Mouse (Mus musculus): ENCODE data around the gene Mgat3. TPM values are rescaled to one million over a fixed set of nuclear protein-coding genes. Genes with fewer than 3 reads are reported as not detected.

Gene Mgat3
- polyA plus RNA-seq, 1 experiment from 2014 or later, result 16.3 TPM

DNA sequence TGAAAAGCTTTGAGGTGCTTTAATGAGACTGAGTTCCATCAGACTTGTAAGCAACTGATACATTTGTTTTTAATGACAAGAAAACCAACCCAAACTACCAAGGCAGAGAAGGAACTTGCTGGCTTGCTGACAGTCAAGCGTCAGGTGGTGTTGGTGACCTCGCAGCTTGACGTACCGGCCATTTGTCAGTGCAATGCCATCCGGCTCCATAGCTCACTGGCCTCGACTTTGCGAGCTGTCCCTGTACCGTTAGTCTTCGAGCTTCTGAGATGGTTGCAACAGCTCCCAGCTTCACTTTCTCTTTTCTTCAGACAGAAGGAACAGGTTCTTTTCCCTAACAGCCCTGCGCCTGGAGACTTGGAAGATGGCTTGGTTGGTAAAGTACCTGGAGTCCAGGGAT, 44.0 kb downstream of the Mgat3 start:
- Histone ChIP-seq H3K4me3 (no peak overlapping the region), H3K27ac (no peak overlapping the region), H3K36me3 (replicated peaks) (no peaks in the 10 kb centered on the region), H3K9me3 (no peaks in the 10 kb centered on the region), H3K4me1 (0 out of 2 replicates have a peak, but pooled peaks cover 3% of the 10 kb centered on the region), H3K9ac (no peak overlapping the region), H3K27me3 (replicated peaks) (no peaks in the 10 kb centered on the region), H3K4me2 (no peak overlapping the region)
- WGBS, result 92% methylated on average over 10 of the region's 10 CpGs
- no peak for ATAC-seq (replicated peaks)

DNA sequence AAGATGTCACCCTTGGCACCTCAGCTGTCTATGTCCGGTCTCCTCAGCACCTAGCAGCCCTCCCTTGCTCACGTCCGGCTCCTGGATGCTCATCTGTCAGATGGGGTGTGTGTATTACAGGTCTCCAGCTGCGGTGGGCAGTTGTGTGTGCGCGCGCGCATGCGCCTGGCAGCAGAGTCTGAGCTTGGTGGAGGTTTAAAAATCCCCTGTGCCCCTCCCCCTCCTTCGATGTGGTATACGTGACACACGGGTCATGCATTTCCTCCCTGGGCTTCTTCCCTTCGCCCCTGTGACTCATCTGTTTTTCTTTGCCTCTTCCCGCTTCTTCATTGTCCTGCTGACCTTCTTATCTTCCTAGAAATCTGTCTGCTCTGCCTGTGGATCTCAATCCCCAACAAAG, 45.7 kb downstream of the Mgat3 start:
- no peaks in the 10 kb centered on the region for H3K9me3 ChIP-seq
- no peak overlapping the region for H3K4me3 ChIP-seq
- ATAC-seq (replicated peaks), result no peak
- WGBS, result 58% methylated on average over 14 of the region's 14 CpGs
- H3K9ac ChIP-seq, result no peak overlapping the region
- 0 out of 2 replicates have a peak, but pooled peaks cover 3% of the 10 kb centered on the region for H3K4me1 ChIP-seq
- H3K36me3 ChIP-seq (replicated peaks), result no peaks in the 10 kb centered on the region
- no peaks in the 10 kb centered on the region for H3K27me3 ChIP-seq (replicated peaks)
- peak overlapping the region; percentile 31 for H3K4me2 ChIP-seq
- H3K27ac ChIP-seq, result no peak overlapping the region

DNA sequence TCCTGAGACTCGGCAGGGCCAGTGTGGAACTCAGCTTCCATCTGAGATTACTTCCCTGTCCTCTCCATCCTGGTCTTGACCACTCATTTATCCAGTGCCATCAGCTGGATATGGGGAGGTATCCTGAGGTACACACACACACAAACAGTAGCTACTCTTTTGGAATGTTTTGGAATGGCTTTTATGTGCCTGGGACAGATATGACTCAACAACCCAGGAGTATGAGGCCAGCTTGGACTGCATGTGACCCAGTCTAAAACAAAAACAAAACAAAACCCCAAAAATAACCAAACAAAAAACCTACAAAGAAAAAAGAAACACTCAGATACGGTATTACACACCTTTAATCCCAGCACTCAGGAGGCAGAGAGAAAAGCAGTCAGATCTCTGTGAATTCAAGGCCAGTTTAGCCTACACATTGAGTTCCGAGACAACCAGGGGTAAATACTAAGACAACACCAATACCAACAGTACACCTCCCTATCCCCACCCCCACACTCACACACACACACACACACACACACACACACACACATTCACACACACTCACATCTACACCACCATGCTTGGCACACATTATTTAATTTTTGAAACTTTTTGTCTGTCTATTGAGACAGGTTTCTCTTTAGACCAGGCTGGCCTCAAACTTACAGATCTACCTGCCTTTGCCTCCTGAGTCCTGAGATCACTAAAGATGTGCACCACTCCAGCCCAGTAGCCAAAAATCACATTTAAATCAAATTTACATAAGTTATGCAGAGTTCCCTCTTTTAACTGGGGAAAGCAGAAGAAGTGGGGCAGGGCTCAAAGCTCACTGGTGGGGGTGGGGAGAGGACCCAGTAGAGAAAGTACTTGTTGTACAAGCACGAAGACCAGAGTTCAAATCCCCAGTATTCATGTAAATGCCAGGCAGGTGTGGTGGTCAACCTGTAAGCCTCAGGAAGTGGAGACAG, 46.5 kb downstream of the Mgat3 start:
- no peak overlapping the region for H3K27ac ChIP-seq
- H3K27me3 ChIP-seq (replicated peaks), result no peaks in the 10 kb centered on the region
- H3K9me3 ChIP-seq, result no peaks in the 10 kb centered on the region
- H3K9ac ChIP-seq, result no peak overlapping the region
- 71% methylated on average over 4 of the region's 4 CpGs for WGBS
- no peak for ATAC-seq (replicated peaks)
- 0 out of 2 replicates have a peak, but pooled peaks cover 3% of the 10 kb centered on the region for H3K4me1 ChIP-seq
- no peak overlapping the region for H3K4me2 ChIP-seq
- no peaks in the 10 kb centered on the region for H3K36me3 ChIP-seq (replicated peaks)
- H3K4me3 ChIP-seq, result no peak overlapping the region

DNA sequence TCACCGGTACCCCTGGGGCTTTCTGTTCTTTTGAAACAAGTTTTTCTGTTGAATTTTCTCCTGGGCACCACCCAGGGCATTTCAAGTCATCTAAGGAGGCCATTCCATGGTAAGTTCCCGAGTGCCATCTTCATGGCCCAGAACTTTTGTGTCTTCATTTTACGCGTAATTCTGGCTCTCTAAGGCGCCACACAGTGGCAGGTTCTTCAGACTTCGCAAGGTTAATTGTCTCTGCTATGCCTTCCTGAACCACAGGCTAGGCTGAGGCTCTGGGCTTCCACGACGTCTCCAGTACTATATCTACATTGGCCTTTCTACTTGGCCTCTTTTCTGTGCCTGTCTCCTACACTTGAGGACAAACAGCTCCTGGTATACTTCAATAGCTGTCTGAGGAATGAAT, 47.5 kb downstream of the Mgat3 start:
- 0 out of 2 replicates have a peak, but pooled peaks cover 3% of the 10 kb centered on the region for H3K4me1 ChIP-seq
- no peaks in the 10 kb centered on the region for H3K9me3 ChIP-seq
- H3K4me3 ChIP-seq, result no peak overlapping the region
- 59% methylated on average over 8 of the region's 8 CpGs for WGBS
- H3K4me2 ChIP-seq, result no peak overlapping the region
- H3K36me3 ChIP-seq (replicated peaks), result no peaks in the 10 kb centered on the region
- ATAC-seq (replicated peaks), result no peak
- H3K27ac ChIP-seq, result no peak overlapping the region
- H3K27me3 ChIP-seq (replicated peaks), result no peaks in the 10 kb centered on the region
- no peak overlapping the region for H3K9ac ChIP-seq

DNA sequence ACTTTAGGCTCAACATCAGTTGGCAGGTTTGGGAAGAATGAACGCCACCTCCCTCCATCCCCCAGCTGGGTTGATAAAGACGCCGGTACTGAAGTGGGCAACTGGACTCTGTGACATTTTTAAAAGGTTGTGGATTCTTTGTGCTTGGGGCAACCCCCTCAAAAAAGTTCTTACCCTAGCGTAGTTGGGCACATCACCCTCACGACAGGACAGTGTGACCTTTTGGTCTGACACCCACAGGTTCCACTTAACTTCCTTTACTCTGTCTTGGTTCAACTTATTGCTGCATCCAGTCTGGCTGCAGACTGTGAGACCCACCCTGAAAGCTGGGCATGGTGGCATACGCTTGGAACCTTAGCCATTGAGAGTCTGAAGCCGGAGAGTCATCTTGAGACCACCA, 50.2 kb downstream of the Mgat3 start:
- H3K27ac ChIP-seq, result no peak overlapping the region
- 0 out of 2 replicates have a peak, but pooled peaks cover 3% of the 10 kb centered on the region for H3K4me1 ChIP-seq
- 93% methylated on average over 7 of the region's 7 CpGs for WGBS
- H3K9ac ChIP-seq, result no peak overlapping the region
- H3K4me2 ChIP-seq, result no peak overlapping the region
- ATAC-seq (replicated peaks), result no peak
- no peaks in the 10 kb centered on the region for H3K9me3 ChIP-seq
- no peaks in the 10 kb centered on the region for H3K27me3 ChIP-seq (replicated peaks)
- no peak overlapping the region for H3K4me3 ChIP-seq
- H3K36me3 ChIP-seq (replicated peaks), result no peaks in the 10 kb centered on the region

DNA sequence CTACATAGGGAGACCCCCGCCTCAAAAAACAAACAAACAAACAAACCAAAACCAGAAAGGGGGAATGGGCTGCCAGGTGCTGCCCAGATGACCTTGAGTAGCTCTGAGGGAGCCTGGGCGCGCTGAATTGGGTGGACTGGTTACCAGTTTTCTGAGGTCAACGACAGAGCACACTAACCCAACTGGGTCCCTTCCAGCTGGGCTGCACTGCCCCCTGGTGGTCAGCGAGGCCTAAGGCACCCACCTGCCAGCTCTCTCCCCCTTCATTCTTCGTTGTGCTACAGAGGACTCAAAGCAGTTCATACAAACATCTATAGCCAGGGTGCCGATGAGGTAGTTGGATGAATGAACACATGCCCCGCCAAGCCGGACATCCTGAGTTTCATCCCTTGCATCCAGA, 51.7 kb downstream of the Mgat3 start:
- Histone ChIP-seq H3K4me3 (no peak overlapping the region), H3K27ac (no peak overlapping the region), H3K36me3 (replicated peaks) (no peaks in the 10 kb centered on the region), H3K4me1 (no peaks in the 10 kb centered on the region), H3K9ac (no peak overlapping the region), H3K4me2 (no peak overlapping the region), H3K27me3 (replicated peaks) (no peaks in the 10 kb centered on the region), H3K9me3 (no peaks in the 10 kb centered on the region)
- no peak for ATAC-seq (replicated peaks)
- 32% methylated on average over 9 of the region's 9 CpGs for WGBS

DNA sequence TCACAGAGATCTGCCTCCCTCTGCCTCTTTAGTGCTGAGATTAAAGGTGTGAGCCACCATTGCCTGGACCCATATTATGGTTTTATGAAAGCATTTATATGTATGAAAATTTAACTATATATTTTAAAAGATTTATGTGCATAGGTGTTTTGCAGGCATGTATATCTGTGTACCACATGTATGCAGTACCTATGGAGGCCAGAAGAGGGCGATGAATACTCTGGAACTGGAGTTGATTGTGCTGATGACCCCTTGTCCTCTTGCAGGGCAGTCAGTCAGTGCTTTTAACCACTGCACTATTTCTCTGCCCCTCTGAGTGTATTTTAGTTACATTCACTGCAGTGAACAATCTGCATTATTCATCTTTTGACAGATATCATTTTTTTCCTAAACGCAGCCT, 52.3 kb downstream of the Mgat3 start:
- Histone ChIP-seq H3K9ac (no peak overlapping the region), H3K36me3 (replicated peaks) (no peaks in the 10 kb centered on the region), H3K4me1 (no peaks in the 10 kb centered on the region), H3K4me3 (no peak overlapping the region), H3K27me3 (replicated peaks) (no peaks in the 10 kb centered on the region), H3K4me2 (no peak overlapping the region), H3K27ac (no peak overlapping the region), H3K9me3 (no peaks in the 10 kb centered on the region)
- WGBS, result 49% methylated on average over 2 of the region's 2 CpGs
- ATAC-seq (replicated peaks), result no peak

DNA sequence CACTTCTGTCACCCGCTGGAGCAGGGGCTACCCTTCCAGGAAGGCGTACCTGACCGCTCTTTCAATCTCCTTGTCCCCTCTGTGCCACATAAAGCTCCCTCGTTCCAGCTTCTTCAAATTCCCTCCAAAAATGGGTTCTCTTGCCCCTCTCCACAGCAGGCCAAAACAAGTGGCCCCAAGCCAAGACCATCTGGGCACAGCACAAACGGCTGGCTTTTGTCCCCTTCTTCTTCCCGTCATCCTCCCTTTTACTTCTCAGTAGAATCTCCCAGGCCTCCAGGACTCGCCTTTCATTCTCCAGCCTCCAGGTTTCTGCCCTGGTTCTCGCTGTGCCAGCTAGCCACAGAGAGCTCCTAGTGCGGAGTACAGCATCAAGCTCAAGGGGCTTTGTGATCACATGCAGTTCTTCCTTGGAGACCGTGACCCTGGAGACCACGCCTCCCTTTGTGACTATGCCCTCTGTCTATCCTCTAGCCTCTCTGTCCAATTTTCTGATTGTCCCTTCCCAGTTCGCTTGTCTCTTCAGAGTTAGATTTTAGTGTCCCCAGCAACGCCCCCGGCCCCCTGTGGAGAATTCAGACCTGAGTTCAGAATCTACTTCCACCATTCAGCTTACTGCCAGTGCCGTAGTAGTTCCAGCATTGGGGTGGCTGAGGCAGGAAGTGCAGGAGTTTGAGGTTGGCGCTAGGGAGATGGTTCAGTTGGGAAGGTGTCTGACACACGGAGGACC, 54.7 kb downstream of the Mgat3 start:
- WGBS, result 66% methylated on average over 17 of the region's 17 CpGs
- ATAC-seq (replicated peaks), result no peak
- Histone ChIP-seq H3K9me3 (no peaks in the 10 kb centered on the region), H3K4me3 (no peak overlapping the region), H3K36me3 (replicated peaks) (no peaks in the 10 kb centered on the region), H3K4me1 (peaks cover 2% of the 10 kb centered on the region; the same call in 1 of the 2 replicates), H3K4me2 (no peak overlapping the region), H3K27ac (no peak overlapping the region), H3K9ac (no peak overlapping the region), H3K27me3 (replicated peaks) (no peaks in the 10 kb centered on the region)

DNA sequence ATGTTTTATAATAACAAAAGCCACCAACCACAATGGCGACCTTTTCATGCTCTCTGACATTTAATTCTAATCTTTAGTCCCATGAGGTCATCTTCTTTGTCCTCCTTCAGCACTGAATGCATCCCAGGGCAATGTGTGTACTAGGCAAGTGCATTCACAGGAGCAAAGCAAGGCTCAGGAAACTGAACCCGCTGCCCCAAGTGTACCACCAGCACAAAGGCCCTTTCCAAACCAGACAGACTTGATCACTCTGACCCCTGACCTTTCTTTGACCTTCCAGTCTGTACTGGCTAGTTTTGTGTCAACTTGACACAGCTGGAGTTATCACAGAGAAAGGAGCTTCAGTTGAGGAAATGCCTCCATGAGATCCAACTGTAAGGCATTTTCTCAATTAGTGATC, 58.8 kb downstream of the Mgat3 start:
- Histone ChIP-seq H3K4me1 (peaks cover 18% of the 10 kb centered on the region), H3K4me2 (no peak overlapping the region), H3K36me3 (replicated peaks) (peaks cover 10% of the 10 kb centered on the region), H3K27ac (no peak overlapping the region), H3K27me3 (replicated peaks) (no peaks in the 10 kb centered on the region), H3K4me3 (no peak overlapping the region), H3K9ac (no peak overlapping the region), H3K9me3 (no peaks in the 10 kb centered on the region)
- 31% methylated on average over 2 of the region's 2 CpGs for WGBS
- no peak for ATAC-seq (replicated peaks)

DNA sequence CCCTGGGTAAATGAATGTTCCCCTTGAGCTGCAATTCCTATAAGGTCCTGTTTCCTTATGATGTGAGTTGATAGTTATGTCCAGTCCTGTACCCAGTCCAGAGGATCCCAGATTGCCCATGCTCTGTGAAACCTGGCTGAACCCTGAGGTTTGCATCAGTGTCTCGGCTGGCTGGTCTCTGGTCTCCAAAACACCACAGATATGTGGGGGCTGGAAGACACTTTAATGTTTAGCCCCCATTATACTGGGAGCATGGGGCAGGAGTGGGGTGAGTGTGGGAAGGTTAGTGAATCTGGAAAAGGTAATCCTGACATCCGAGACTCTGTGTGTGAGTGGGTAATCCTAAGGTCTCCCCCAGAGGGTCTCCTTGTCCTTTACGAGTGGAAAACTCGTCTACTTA, 59.5 kb downstream of the Mgat3 start:
- peak overlapping the region; percentile 33; the same call in 1 of the 2 replicates for H3K9ac ChIP-seq
- H3K27me3 ChIP-seq (replicated peaks), result no peaks in the 10 kb centered on the region
- ATAC-seq (replicated peaks), result peak; percentile 46
- peak overlapping the region; percentile 93; the same call in 1 of the 2 replicates for H3K4me3 ChIP-seq
- 56% methylated on average over 4 of the region's 4 CpGs for WGBS
- H3K9me3 ChIP-seq, result no peaks in the 10 kb centered on the region
- peak overlapping the region; percentile 68 for H3K4me2 ChIP-seq
- H3K27ac ChIP-seq, result peak overlapping the region; percentile 90
- peaks cover 18% of the 10 kb centered on the region for H3K4me1 ChIP-seq
- peaks cover 12% of the 10 kb centered on the region for H3K36me3 ChIP-seq (replicated peaks)

DNA sequence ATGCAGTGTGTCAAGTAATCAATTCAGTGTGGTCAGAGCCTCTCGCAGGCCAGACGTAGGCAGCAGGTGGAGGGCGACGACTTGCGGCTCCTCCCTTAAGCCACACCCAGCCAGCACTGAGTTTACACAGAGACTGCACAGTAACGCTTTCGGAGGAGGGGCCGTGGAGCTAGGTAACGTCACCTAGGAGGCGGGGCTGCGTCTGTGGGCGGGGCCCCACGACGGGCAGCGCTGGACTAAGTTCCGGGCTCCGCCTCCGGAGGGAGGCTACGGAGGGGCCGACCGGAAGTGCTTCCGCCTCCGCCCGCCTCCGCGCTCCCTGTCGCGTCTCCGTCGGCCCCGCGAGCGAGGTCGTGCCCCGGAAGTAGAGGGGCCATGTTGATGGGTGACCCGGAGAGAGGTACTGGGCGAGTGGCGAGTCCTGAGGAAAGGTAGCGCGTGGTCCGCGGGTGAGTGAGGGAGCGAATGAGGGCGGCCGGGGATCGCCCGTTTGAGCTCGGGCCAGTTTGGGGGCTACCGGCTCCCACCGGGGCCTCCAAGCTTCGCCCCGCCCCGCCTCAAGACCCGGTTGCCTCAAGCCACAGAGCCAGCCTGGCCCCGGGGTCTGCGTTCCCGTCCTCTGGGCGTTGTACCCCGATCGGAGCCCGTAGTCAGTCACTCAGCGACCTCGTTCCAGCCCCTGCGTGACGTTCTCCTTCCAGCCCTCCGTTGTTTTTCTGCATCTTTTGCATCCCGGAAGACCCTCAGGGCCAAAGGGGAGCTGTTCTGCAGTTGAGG, 60.4 kb downstream of the Mgat3 start, which contains the start of gene Mief1:
Gene Mief1 (plus strand): TSS at position 286 of the 777 bp plus-strand sequence.
- peak; percentile 95 for ATAC-seq (replicated peaks)
- H3K4me2 ChIP-seq, result peak within 1 kb of the TSS; percentile 68
- no peaks in the 10 kb centered on the region for H3K27me3 ChIP-seq (replicated peaks)
- under 1% methylated on average over 67 of the region's 67 CpGs for WGBS
- peaks cover 19% of the 10 kb centered on the region for H3K36me3 ChIP-seq (replicated peaks)
- H3K27ac ChIP-seq, result peak within 1 kb of the TSS; percentile 90
- H3K9ac ChIP-seq, result peak within 1 kb of the TSS; percentile 86
- peaks cover 18% of the 10 kb centered on the region for H3K4me1 ChIP-seq
- H3K4me3 ChIP-seq, result peak within 1 kb of the TSS; percentile 93
- H3K9me3 ChIP-seq, result no peaks in the 10 kb centered on the region

DNA sequence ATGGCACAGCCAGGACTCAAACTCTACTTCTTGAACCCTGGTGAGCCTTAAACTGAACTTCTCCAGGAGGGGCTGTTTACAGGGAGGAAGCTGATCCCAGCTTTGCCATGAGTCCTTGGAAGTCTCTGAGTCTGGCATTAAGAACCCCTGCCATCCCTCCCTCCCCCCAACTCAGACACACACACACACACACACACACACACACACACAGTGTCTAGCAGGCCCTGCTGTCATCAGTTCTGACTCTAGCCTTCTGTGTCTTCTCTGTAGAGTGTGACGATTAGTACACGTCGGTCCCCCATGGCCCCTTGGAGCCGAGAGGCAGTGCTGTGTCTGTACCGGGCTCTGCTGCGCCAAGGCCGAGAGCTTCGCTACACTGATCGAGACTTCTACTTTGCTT, 62.0 kb downstream of the Mgat3 start, which contains the start of gene AC140267.1:
Gene AC140267.1 (plus strand): TSS at position 301 of the 400 bp plus-strand sequence.
- Histone ChIP-seq H3K27me3 (replicated peaks) (no peaks in the 10 kb centered on the region), H3K4me2 (peak within 1 kb of the TSS; percentile 68), H3K9me3 (no peaks in the 10 kb centered on the region), H3K4me3 (peak within 1 kb of the TSS; percentile 93), H3K36me3 (replicated peaks) (peaks cover 28% of the 10 kb centered on the region), H3K27ac (0 out of 2 replicates have a peak within 1 kb of the TSS, but pooled peaks have one; percentile 12), H3K9ac (peak within 1 kb of the TSS; percentile 86; the same call in 1 of the 2 replicates), H3K4me1 (peaks cover 18% of the 10 kb centered on the region)
- no peak for ATAC-seq (replicated peaks)
- 93% methylated on average over 9 of the region's 9 CpGs for WGBS
